Mouse (Mus musculus) midbrain, postnatal 0 days (tissue): ENCODE results near the gene Sec16b. TPM values are rescaled to one million over a fixed set of nuclear protein-coding genes. Genes with fewer than 3 reads are reported as not detected.

Experiments
- ATAC-seq: fragments of 200-750 bp; cut with Nextera tagmentation; 2 replicates; pipeline ENCODE4 v1.8.0; 2017; ENCODE audit warnings: moderate number of reproducible peaks, mild to moderate bottlenecking, moderate TSS enrichment, moderate library complexity; ENCODE audit not compliant: low FRiP score
- DNase-seq: peaks from one replicate; pipeline ENCODE4 v3.0.0-alpha.2; 2015; ENCODE audit warnings: low spot score
- H3K27ac ChIP-seq: fragments of 300-500 bp; sonication (generic); 2 replicates; pipeline ENCODE4 v1.5.1; 2014; ENCODE audit warnings: low read depth, mild to moderate bottlenecking, low read length, mixed read lengths
- H3K27me3 ChIP-seq: fragments of 300-500 bp; sonication (generic); 2 replicates; pipeline ENCODE4 v1.6.1; 2014; ENCODE audit warnings: low read length, control low read depth, mixed read lengths; ENCODE audit not compliant: insufficient read depth
- H3K36me3 ChIP-seq: fragments of 300-500 bp; sonication (generic); 2 replicates; pipeline ENCODE4 v1.6.1; 2014; ENCODE audit warnings: low read length, control low read depth, mixed read lengths; ENCODE audit not compliant: insufficient read depth
- H3K4me1 ChIP-seq: fragments of 300-500 bp; sonication (generic); 2 replicates; pipeline ENCODE4 v1.6.1; 2014; ENCODE audit warnings: mild to moderate bottlenecking, control low read depth, antibody characterized with exemption, low read length, mixed read lengths; ENCODE audit not compliant: insufficient read depth
- H3K4me2 ChIP-seq: fragments of 300-500 bp; sonication (generic); 2 replicates; pipeline ENCODE4 v1.6.1; 2014; ENCODE audit warnings: low read depth, mild to moderate bottlenecking, low read length, mixed read lengths; ENCODE audit not compliant: poor library complexity, severe bottlenecking
- H3K4me3 ChIP-seq: fragments of 300-500 bp; sonication (generic); 2 replicates; pipeline ENCODE4 v1.5.1; 2014; ENCODE audit warnings: low read depth, mild to moderate bottlenecking, low read length, moderate library complexity
- H3K9ac ChIP-seq: fragments of 300-500 bp; sonication (generic); replicated peaks from 2 replicates; pipeline ENCODE4 v1.6.1; 2014; ENCODE audit warnings: mild to moderate bottlenecking, low read length, moderate library complexity, mixed read lengths; ENCODE audit not compliant: poor library complexity, severe bottlenecking
- H3K9me3 ChIP-seq: fragments of 300-500 bp; sonication (generic); 2 replicates; pipeline ENCODE4 v1.6.1; 2016; ENCODE audit warnings: low read length, control low read depth
- CTCF ChIP-seq: IDR thresholded peaks from 2 replicates; pipeline ENCODE4 v1.5.1; 2016; ENCODE audit warnings: antibody characterized with exemption, mild to moderate bottlenecking
- WGBS: fragments of 180-500 bp; shearing (Covaris S2); extraction: QIAGEN DNeasy Blood & Tissue Kit; methylation state at CpG from one replicate; pipeline ENCODE4 v1.1.7; 2014; 5-methylcytosine and 5-hydroxymethylcytosine counted together
- polyA plus RNA-seq: library from polyadenylated mRNA; unstranded; fragments of >200 nt; fragmentation: Nextera tagmentation; extraction: Ambion mirVana; gene quantifications from 2 replicates; pipeline ENCODE4 v1.2.1, GENCODE M21; 2015
- total RNA-seq: library from RNA; depleted of rRNA; stranded (reverse); fragments of >200 nt; gene quantifications from 2 replicates; pipeline ENCODE4 v1.2.3, GENCODE M21; 2014

Gene Sec16b
- total and polyA plus RNA-seq, 2 experiments from 2014 or later, result 0.30 to 0.49 TPM

GRCm38 (mm10) chr1:157480090-157480489 is 26.4 kb upstream of the Sec16b start:
- 27% methylated on average over 9 of the region's 9 CpGs for WGBS
- no peak for DNase-seq

GRCm38 (mm10) chr1:157480901-157481300 is 25.6 kb upstream of the Sec16b start:
- TF ChIP-seq CTCF, result no peak
- WGBS, result 63% methylated on average over 3 of the region's 3 CpGs
- no peak overlapping the region for H3K4me2 ChIP-seq
- H3K27ac ChIP-seq, result no peak overlapping the region
- H3K9ac ChIP-seq, result no peak overlapping the region
- ATAC-seq, result no peak
- H3K4me3 ChIP-seq, result no peak overlapping the region
- H3K36me3 ChIP-seq, result no peaks in the 10 kb centered on the region
- no peaks in the 10 kb centered on the region for H3K4me1 ChIP-seq
- no peak for DNase-seq
- H3K27me3 ChIP-seq, result no peaks in the 10 kb centered on the region
- H3K9me3 ChIP-seq, result no peaks in the 10 kb centered on the region

More at GRCm38 (mm10) chr1:157480090-157480489, 26.4 kb upstream of the Sec16b start:
- Histone ChIP-seq H3K4me3 (no peak overlapping the region), H3K4me2 (no peak overlapping the region), H3K4me1 (no peaks in the 10 kb centered on the region), H3K9me3 (no peaks in the 10 kb centered on the region), H3K27ac (no peak overlapping the region), H3K36me3 (no peaks in the 10 kb centered on the region), H3K27me3 (no peaks in the 10 kb centered on the region), H3K9ac (no peak overlapping the region)
- ATAC-seq, result no peak
- peak; percentile 13; the same call in 1 of the 2 replicates for TF ChIP-seq CTCF

- no peak for DNase-seq
- Histone ChIP-seq H3K4me1 (no peaks in the 10 kb centered on the region), H3K4me2 (no peak overlapping the region), H3K9ac (no peak overlapping the region), H3K36me3 (no peaks in the 10 kb centered on the region), H3K27ac (no peak overlapping the region), H3K9me3 (no peaks in the 10 kb centered on the region), H3K27me3 (no peaks in the 10 kb centered on the region), H3K4me3 (no peak overlapping the region)
- no peak for ATAC-seq
- no peak for TF ChIP-seq CTCF
- 87% methylated on average over 6 of the region's 6 CpGs for WGBS
Measured at GRCm38 (mm10) chr1:157481666-157482065, 24.9 kb upstream of the Sec16b start.

GRCm38 (mm10) chr1:157484161-157484560 is 22.4 kb upstream of the Sec16b start:
- Histone ChIP-seq H3K27me3 (no peaks in the 10 kb centered on the region), H3K4me2 (no peak overlapping the region), H3K4me1 (no peaks in the 10 kb centered on the region), H3K27ac (no peak overlapping the region), H3K4me3 (no peak overlapping the region), H3K9ac (no peak overlapping the region), H3K9me3 (no peaks in the 10 kb centered on the region), H3K36me3 (no peaks in the 10 kb centered on the region)
- TF ChIP-seq CTCF, result no peak
- 92% methylated on average over 4 of the region's 4 CpGs for WGBS
- DNase-seq (no peak), ATAC-seq (no peak)

- WGBS, result 79% methylated on average over 1 of the region's 1 CpGs
- no peak for ATAC-seq
- no peak overlapping the region for H3K4me3 ChIP-seq
Measured at GRCm38 (mm10) chr1:157500657-157501056, 5.9 kb upstream of the Sec16b start.

GRCm38 (mm10) chr1:157501352-157501945 is 5.1 kb upstream of the Sec16b start:
- WGBS, result 83% methylated on average over 6 of the region's 6 CpGs
- ATAC-seq (no peak), DNase-seq (peak; percentile 41)
- Histone ChIP-seq H3K4me1 (0 out of 2 replicates have a peak, but pooled peaks cover 3% of the 10 kb centered on the region), H3K27me3 (no peaks in the 10 kb centered on the region), H3K4me3 (no peak overlapping the region), H3K27ac (no peak overlapping the region), H3K4me2 (no peak overlapping the region), H3K36me3 (no peaks in the 10 kb centered on the region), H3K9me3 (no peaks in the 10 kb centered on the region), H3K9ac (no peak overlapping the region)
- no peak for TF ChIP-seq CTCF

More at GRCm38 (mm10) chr1:157500657-157501056, 5.9 kb upstream of the Sec16b start:
- Histone ChIP-seq H3K27me3 (no peaks in the 10 kb centered on the region), H3K9ac (no peak overlapping the region), H3K36me3 (no peaks in the 10 kb centered on the region), H3K4me1 (0 out of 2 replicates have a peak, but pooled peaks cover 3% of the 10 kb centered on the region), H3K4me2 (no peak overlapping the region), H3K27ac (no peak overlapping the region), H3K9me3 (no peaks in the 10 kb centered on the region)
- DNase-seq, result no peak
- TF ChIP-seq CTCF, result no peak
